Mouse (Mus musculus): ENCODE data around the gene Pdzrn4.

DNA sequence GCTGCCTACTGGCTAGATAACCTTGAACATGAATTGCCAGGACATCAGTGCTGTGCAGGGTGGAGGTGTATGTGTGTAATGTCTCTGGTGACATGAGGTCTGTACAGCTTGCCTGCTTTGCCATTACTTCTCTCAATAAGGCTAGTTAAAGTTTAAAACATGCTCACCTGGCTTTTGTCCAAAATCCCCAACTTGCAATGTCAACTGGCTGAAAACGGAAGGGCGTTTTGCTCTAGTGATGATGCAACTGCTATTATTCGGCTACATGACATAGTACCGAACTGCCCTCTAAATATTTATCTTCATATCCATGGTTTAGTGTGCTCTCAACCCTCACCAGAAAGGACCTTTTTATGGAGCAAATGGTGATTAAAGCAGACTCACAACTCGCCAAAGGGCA, 161.9 kb downstream of the Pdzrn4 start:
- TF ChIP-seq CTCF (IDR thresholded peaks at IDR 0.05; ENCODE audit: low read depth, low read length): no peak
- TF ChIP-seq EP300 (IDR thresholded peaks at IDR 0.05; ENCODE audit: insufficient read depth, low read depth, low read length): no peak
